Mouse (Mus musculus) spleen, adult 2 months (tissue): ENCODE data around the gene Abcb8. TPM values are rescaled to one million over a fixed set of nuclear protein-coding genes. Genes with fewer than 3 reads are reported as not detected.
A peak's percentile ranks its signal among the peaks of the same experiment; 100 is the strongest.

Experiments used
- DNase-seq, 2 experiments: peaks; one replicate each; pipeline versions ENCODE4 v3.0.0 to v3.0.0-alpha.2; 2012 to 2021; ENCODE audit warnings: low spot score in 2 of 2, low read depth in 1 of 2
- H3K27ac ChIP-seq: fragments of 200-500 bp; 2 replicates; pipeline ENCODE4 v1.5.1; 2012; ENCODE audit warnings: low read length, inconsistent platforms; ENCODE audit not compliant: insufficient read depth
- H3K27me3 ChIP-seq: fragments of 200-500 bp; 2 replicates; pipeline ENCODE4 v1.6.1; 2012; ENCODE audit warnings: mild to moderate bottlenecking, moderate library complexity, low read length, inconsistent platforms; ENCODE audit not compliant: control insufficient read depth, insufficient read depth
- H3K36me3 ChIP-seq: fragments of 200-500 bp; 2 replicates; pipeline ENCODE4 v1.6.1; 2012; ENCODE audit warnings: mild to moderate bottlenecking, low read length, inconsistent platforms; ENCODE audit not compliant: control insufficient read depth, insufficient read depth
- H3K4me1 ChIP-seq: fragments of 200-500 bp; 2 replicates; pipeline ENCODE4 v1.6.1; 2011; ENCODE audit warnings: inconsistent platforms; ENCODE audit not compliant: control insufficient read depth, insufficient read depth, insufficient read length
- H3K4me3 ChIP-seq: fragments of 200-500 bp; 2 replicates; pipeline ENCODE4 v1.5.1; 2011; ENCODE audit warnings: mild to moderate bottlenecking, inconsistent platforms; ENCODE audit not compliant: insufficient read depth, insufficient read length; ENCODE audit errors: extremely low read depth
- CTCF ChIP-seq: fragments of 200-500 bp; IDR thresholded peaks from 2 replicates; pipeline ENCODE4 v1.5.1; 2011; ENCODE audit warnings: mild to moderate bottlenecking, inconsistent platforms; ENCODE audit not compliant: insufficient read depth, insufficient read length, insufficient replicate concordance; ENCODE audit errors: extremely low read depth
- POLR2A ChIP-seq: fragments of 200-500 bp; IDR thresholded peaks from 2 replicates; pipeline ENCODE4 v1.6.1; 2011; ENCODE audit warnings: low read depth, low read length, inconsistent platforms
- WGBS: fragments of 180-500 bp; shearing (Covaris S2); methylation state at CpG from one replicate; pipeline ENCODE4 v1.1.7; 2018; 5-methylcytosine and 5-hydroxymethylcytosine counted together
- polyA plus RNA-seq: library from polyadenylated mRNA; depleted of rRNA; stranded (reverse); fragments of >200 nt; gene quantifications from 2 replicates; pipeline ENCODE4 v1.2.3, GENCODE M21; 2012

The Abcb8 gene
- polyA plus RNA-seq, 1 experiment = 31.3 TPM

- Histone ChIP-seq H3K36me3 (peaks cover 13% of the 10 kb centered on the region), H3K4me3 (peak overlapping the region; percentile 49), H3K27me3 (no peaks in the 10 kb centered on the region), H3K4me1 (peaks cover 19% of the 10 kb centered on the region), H3K27ac (peak overlapping the region; percentile 63)
- 73% methylated on average over 20 of the region's 20 CpGs for WGBS
- TF ChIP-seq POLR2A = no peak
- TF ChIP-seq CTCF = no peak
- peak in 1 of 2 experiments; percentile 18 for DNase-seq
Measured at GRCm38 (mm10) chr5:24445428-24446080, 52.1 kb downstream of the Abcb8 start.

DNA sequence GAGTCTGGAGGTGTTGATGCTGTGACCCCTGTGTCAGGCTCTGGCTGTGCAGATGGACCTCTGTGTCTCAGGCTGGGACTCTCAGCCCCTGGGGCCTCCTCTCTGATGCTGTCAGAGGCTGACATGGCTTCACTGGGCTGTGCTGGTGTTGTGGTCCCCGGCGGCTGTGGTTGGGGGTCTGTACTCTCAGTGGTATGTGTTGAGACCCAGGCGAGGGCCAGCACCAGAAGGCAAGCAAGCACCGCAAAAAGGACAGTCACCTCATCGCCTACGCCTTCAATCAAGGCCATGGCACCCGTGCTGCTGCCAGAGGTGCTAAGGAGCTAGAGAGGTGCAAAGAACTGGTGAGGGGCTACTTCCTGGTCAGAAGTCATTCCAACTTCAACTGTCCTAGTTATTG, 53.2 kb downstream of the Abcb8 start:
- Histone ChIP-seq H3K27me3 (no peaks in the 10 kb centered on the region), H3K4me1 (peaks cover 19% of the 10 kb centered on the region), H3K4me3 (no peak overlapping the region), H3K27ac (no peak overlapping the region), H3K36me3 (peaks cover 7% of the 10 kb centered on the region)
- WGBS = 96% methylated on average over 7 of the region's 7 CpGs
- no peak for DNase-seq
- TF ChIP-seq POLR2A (no peak), CTCF (no peak)

DNA sequence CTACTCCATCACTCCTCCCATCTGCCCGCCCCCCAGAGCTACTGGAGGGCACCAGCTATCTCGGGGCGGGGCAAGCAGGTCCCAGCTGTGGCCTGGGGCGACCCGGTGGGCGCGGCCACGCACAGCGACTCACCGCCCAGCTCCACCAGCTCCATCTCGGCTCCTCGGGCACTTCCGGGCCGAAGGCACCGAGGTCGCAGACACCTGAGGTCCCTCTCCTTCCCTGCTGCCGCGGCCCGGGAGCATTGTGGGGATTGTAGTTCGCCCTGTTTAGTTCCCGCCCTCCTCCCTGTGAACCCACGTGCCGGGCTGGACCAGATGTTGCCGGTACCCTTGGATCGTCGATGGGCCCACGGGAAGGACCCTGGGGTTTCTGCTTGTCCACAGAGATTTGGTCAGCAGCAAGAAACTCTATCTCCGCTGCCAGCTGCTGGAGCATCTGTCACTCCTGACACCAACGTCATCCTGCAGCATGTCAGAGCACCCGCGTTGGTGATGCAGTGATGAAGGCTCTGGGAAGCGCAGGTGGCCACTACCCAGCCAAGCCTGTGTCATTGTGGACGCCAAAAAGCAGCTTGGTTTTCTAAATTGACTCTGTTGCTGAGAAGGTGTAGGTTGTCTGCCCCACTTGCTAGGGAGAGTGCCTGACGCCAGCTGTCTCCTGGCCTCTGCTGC, 54.3 kb downstream of the Abcb8 start, which contains the start of gene Tmub1:
Tmub1 (minus strand) TSS at position 231 of the 675 bp plus-strand sequence.
- Histone ChIP-seq H3K36me3 (peaks cover 7% of the 10 kb centered on the region), H3K4me1 (peaks cover 20% of the 10 kb centered on the region), H3K27ac (peak within 1 kb of the TSS; percentile 28; the same call in 1 of the 2 replicates), H3K27me3 (no peaks in the 10 kb centered on the region), H3K4me3 (peak within 1 kb of the TSS; percentile 67)
- peak; percentile 63 to 87 for DNase-seq
- 3% methylated on average over 34 of the region's 34 CpGs for WGBS
- TF ChIP-seq CTCF (no peak), POLR2A (peak; percentile 20; the same call in 1 of the 2 replicates)

DNA sequence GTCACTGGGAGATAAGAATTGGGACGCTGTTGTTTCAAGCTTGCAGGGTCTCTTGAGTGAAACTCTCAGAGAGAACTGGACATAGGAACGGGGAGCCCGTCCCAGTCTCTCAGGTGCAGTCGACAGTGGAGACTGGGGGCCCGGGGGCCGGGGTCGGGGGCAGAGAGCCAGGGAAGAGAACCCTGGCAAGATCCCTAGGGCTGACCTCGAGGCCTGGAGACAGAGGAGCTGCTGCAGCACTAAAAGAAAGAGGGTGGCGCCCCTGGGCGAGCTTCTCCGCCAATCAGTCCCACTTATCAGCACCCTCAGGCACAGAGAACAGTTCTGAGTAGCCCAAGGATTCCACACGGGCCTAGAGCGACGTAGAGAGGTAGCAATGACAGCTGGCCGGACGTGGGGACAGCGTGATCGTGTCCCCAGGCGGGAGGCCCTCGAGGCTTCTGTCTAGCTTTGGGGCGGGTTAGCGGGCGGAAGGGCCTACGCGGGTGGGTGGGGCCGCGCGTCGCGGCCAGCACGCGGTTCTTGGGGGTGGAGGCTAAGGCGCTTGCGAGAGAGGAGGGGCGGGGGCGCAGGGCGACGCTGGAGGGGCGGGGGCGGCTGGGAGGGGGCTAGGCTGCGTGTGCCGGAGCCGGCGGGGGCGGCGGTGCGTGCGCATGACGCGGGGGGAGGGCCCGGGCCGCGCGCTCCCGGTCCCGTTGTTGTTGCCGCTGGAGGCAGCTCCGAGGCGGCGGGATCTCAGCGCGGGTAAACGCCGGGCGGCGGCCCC, 58.0 kb downstream of the Abcb8 start:
- Histone ChIP-seq H3K27me3 (no peaks in the 10 kb centered on the region), H3K4me3 (peak overlapping the region; percentile 75), H3K36me3 (no peaks in the 10 kb centered on the region), H3K27ac (peak overlapping the region; percentile 74), H3K4me1 (peaks cover 14% of the 10 kb centered on the region)
- 5% methylated on average over 66 of the region's 66 CpGs for WGBS
- no peak for TF ChIP-seq CTCF
- peak; percentile 44 for TF ChIP-seq POLR2A
- peak; percentile 71 to 75 for DNase-seq

GRCm38 (mm10) chr5:24452030-24452690, 58.7 kb downstream of the Abcb8 start, which contains the start of gene Agap3:
Agap3 (plus strand) TSS chr5:24452177.
- Histone ChIP-seq H3K4me3 (peak within 1 kb of the TSS; percentile 75), H3K36me3 (no peaks in the 10 kb centered on the region), H3K4me1 (peaks cover 10% of the 10 kb centered on the region), H3K27me3 (no peaks in the 10 kb centered on the region), H3K27ac (peak within 1 kb of the TSS; percentile 74)
- TF ChIP-seq CTCF (no peak), POLR2A (no peak)
- whole genome bisulfite sequencing = under 1% methylated on average over 70 of the region's 85 CpGs
- no peak for DNase-seq

GRCm38 (mm10) chr5:24452691-24453233, 59.3 kb downstream of the Abcb8 start:
- DNase-seq = no peak
- Histone ChIP-seq H3K4me3 (peak overlapping the region; percentile 75), H3K4me1 (peaks cover 10% of the 10 kb centered on the region), H3K36me3 (no peaks in the 10 kb centered on the region), H3K27ac (peak overlapping the region; percentile 40; the same call in 1 of the 2 replicates), H3K27me3 (no peaks in the 10 kb centered on the region)
- WGBS = 3% methylated on average over 29 of the region's 29 CpGs
- TF ChIP-seq CTCF (no peak), POLR2A (no peak)
